Mouse (Mus musculus) neural tube, embryonic 11.5 days (tissue): ENCODE data around the gene Gm28845. TPM values are rescaled to one million over a fixed set of nuclear protein-coding genes. Genes with fewer than 3 reads are reported as not detected.

Experiments
- ATAC-seq: fragments of 200-750 bp; cut with Nextera tagmentation; 2 replicates; pipeline ENCODE4 v1.8.0; 2017; ENCODE audit warnings: moderate number of reproducible peaks, mild to moderate bottlenecking, moderate TSS enrichment, moderate library complexity; ENCODE audit not compliant: insufficient read depth, low FRiP score, low TSS enrichment
- DNase-seq: peaks from one replicate; pipeline ENCODE4 v3.0.0-alpha.2; 2015; ENCODE audit warnings: low spot score
- H3K27ac ChIP-seq: fragments of 300-500 bp; sonication (generic); 2 replicates; pipeline ENCODE4 v1.5.1; 2014; ENCODE audit warnings: low read depth, mild to moderate bottlenecking, low read length
- H3K27me3 ChIP-seq: fragments of 300-500 bp; sonication (generic); 2 replicates; pipeline ENCODE4 v1.6.1; 2014; ENCODE audit warnings: mild to moderate bottlenecking, low read length, mixed read lengths; ENCODE audit not compliant: control insufficient read depth, insufficient read depth
- H3K36me3 ChIP-seq: fragments of 300-500 bp; sonication (generic); 2 replicates; pipeline ENCODE4 v1.6.1; 2014; ENCODE audit warnings: mild to moderate bottlenecking, low read length, moderate library complexity, mixed read lengths; ENCODE audit not compliant: control insufficient read depth, insufficient read depth
- H3K4me1 ChIP-seq: fragments of 300-500 bp; sonication (generic); 2 replicates; pipeline ENCODE4 v1.6.1; 2014; ENCODE audit warnings: low read length, mixed read lengths; ENCODE audit not compliant: control insufficient read depth, insufficient read depth
- H3K4me2 ChIP-seq: fragments of 300-500 bp; sonication (generic); 2 replicates; pipeline ENCODE4 v1.6.1; 2014; ENCODE audit warnings: low read depth, mild to moderate bottlenecking, moderate library complexity
- H3K4me3 ChIP-seq: fragments of 300-500 bp; sonication (generic); 2 replicates; pipeline ENCODE4 v1.5.1; 2014; ENCODE audit warnings: low read depth, low read length
- H3K9ac ChIP-seq: fragments of 300-500 bp; sonication (generic); 2 replicates; pipeline ENCODE4 v1.6.1; 2014; ENCODE audit warnings: mild to moderate bottlenecking, low read length
- H3K9me3 ChIP-seq: fragments of 300-500 bp; sonication (generic); 2 replicates; pipeline ENCODE4 v1.6.1; 2016; ENCODE audit warnings: low read length; ENCODE audit not compliant: control insufficient read depth
- WGBS: fragments of 180-500 bp; shearing (Covaris S2); extraction: QIAGEN DNeasy Blood & Tissue Kit; methylation state at CpG from one replicate; pipeline ENCODE4 v1.1.7; 2014; 5-methylcytosine and 5-hydroxymethylcytosine counted together
- polyA plus RNA-seq: library from polyadenylated mRNA; unstranded; fragments of >200 nt; fragmentation: Nextera tagmentation; extraction: Ambion mirVana; gene quantifications from 2 replicates; pipeline ENCODE4 v1.2.1, GENCODE M21; 2014

Gm28845 gene
- polyA plus RNA-seq, 1 experiment from 2014 or later = not detected

GRCm38 (mm10) chr1:65112807-65113196 lies 6.6 kb downstream of the Gm28845 start:
- Histone ChIP-seq H3K9me3 (no peaks in the 10 kb centered on the region), H3K4me2 (peak overlapping the region; percentile 15; the same call in 1 of the 2 replicates), H3K4me1 (no peaks in the 10 kb centered on the region), H3K36me3 (no peaks in the 10 kb centered on the region), H3K27me3 (no peaks in the 10 kb centered on the region), H3K9ac (no peak overlapping the region), H3K4me3 (no peak overlapping the region), H3K27ac (no peak overlapping the region)
- ATAC-seq (no peak), DNase-seq (no peak)
- 63% methylated on average over 14 of the region's 14 CpGs for WGBS

GRCm38 (mm10) chr1:65112031-65112806 lies 7.1 kb downstream of the Gm28845 start:
- peak overlapping the region; percentile 15; the same call in 1 of the 2 replicates for H3K4me2 ChIP-seq
- 16% methylated on average over 8 of the region's 8 CpGs for WGBS
- no peaks in the 10 kb centered on the region for H3K27me3 ChIP-seq
- H3K4me1 ChIP-seq = no peaks in the 10 kb centered on the region
- no peaks in the 10 kb centered on the region for H3K9me3 ChIP-seq
- ATAC-seq (no peak), DNase-seq (peak; percentile 82)
- no peak overlapping the region for H3K9ac ChIP-seq
- no peak overlapping the region for H3K27ac ChIP-seq
- no peak overlapping the region for H3K4me3 ChIP-seq
- H3K36me3 ChIP-seq = no peaks in the 10 kb centered on the region

DNA sequence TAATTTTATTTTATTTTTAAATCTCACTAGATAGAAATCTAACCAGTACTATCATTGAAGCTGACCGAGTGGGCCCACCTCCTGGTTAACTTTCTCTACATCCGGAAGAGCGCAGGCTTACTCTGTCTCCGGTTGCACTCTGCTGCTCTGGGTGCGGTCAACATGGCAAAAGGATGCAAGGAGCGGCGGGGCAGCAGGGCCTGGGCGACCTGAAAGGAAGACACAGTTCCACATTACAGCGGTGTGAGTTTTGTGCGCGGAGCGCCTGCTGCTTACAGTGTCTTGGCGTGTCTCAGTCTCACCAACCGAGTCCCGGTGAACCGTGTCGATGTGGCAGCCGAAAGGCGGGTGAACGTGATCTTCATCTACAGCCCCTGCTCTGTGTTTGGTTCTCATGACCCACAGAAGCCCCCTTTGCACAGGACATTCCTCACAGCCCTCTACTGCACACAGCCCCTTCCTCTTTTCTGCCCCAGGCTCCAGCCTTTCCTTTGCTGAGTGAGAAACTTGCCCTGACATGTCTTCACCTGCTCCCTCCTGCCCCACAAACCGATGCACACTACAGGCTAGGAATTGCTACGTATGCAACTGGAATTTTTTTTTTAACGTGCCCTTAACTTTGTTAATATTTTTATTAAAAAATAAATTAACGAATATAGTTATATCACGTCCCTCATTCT lies 9.5 kb downstream of the Gm28845 start:
- H3K9me3 ChIP-seq = no peaks in the 10 kb centered on the region
- no peak overlapping the region for H3K9ac ChIP-seq
- ATAC-seq (no peak), DNase-seq (peak; percentile 16)
- H3K4me2 ChIP-seq = no peak overlapping the region
- 78% methylated on average over 25 of the region's 25 CpGs for WGBS
- no peak overlapping the region for H3K4me3 ChIP-seq
- H3K4me1 ChIP-seq = no peaks in the 10 kb centered on the region
- H3K27me3 ChIP-seq = no peaks in the 10 kb centered on the region
- no peaks in the 10 kb centered on the region for H3K36me3 ChIP-seq
- no peak overlapping the region for H3K27ac ChIP-seq

- no peaks in the 10 kb centered on the region for H3K36me3 ChIP-seq
- no peaks in the 10 kb centered on the region for H3K4me1 ChIP-seq
- H3K27ac ChIP-seq = no peak overlapping the region
- WGBS = 94% methylated on average over 8 of the region's 8 CpGs
- no peak overlapping the region for H3K4me2 ChIP-seq
- no peaks in the 10 kb centered on the region for H3K9me3 ChIP-seq
- no peak for DNase-seq
- H3K27me3 ChIP-seq = no peaks in the 10 kb centered on the region
- H3K9ac ChIP-seq = no peak overlapping the region
- no peak overlapping the region for H3K4me3 ChIP-seq
- no peak for ATAC-seq
Observed at GRCm38 (mm10) chr1:65109196-65109595, 10.2 kb downstream of the Gm28845 start.

DNA sequence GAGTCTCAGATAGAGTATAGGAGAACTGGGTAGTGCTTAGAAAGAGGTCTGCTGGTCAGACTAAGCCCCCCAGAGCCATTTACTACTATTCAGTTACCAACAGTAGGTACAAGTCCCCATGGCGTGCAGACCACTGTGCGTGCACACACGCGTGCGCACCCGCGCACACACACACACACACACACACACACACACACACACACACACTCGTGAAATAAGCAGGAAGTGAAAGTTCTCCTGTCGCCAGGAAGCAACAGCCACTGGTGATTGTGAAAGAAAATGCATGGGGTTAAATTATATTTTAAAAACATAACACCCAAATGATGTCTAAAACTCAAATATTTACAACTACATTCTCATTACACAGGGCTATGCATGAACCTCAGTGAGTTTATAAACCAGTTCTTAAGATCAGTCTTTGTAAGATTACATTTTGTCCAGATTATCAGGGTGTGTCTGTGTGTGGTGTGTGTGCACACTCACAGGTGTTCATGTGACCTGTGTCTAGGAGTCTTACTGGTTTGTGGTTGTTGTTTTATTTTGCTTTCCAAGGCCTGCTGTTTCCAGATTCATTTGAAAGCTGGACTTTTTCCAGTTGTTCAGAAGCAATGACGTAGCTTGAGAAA lies 11.6 kb downstream of the Gm28845 start:
- 87% methylated on average over 10 of the region's 10 CpGs for WGBS
- H3K4me1 ChIP-seq = no peaks in the 10 kb centered on the region
- H3K27me3 ChIP-seq = no peaks in the 10 kb centered on the region
- H3K9ac ChIP-seq = no peak overlapping the region
- H3K4me2 ChIP-seq = no peak overlapping the region
- H3K4me3 ChIP-seq = no peak overlapping the region
- DNase-seq (no peak), ATAC-seq (no peak)
- no peak overlapping the region for H3K27ac ChIP-seq
- no peaks in the 10 kb centered on the region for H3K9me3 ChIP-seq
- H3K36me3 ChIP-seq = no peaks in the 10 kb centered on the region

GRCm38 (mm10) chr1:65103273-65103672 lies 16.1 kb downstream of the Gm28845 start, which contains the start of gene Cryga:
Gene Cryga, minus strand, starts transcription at chr1:65103373.
- Histone ChIP-seq H3K4me1 (no peaks in the 10 kb centered on the region), H3K27ac (no peak within 1 kb of the TSS), H3K4me3 (no peak within 1 kb of the TSS), H3K9me3 (no peaks in the 10 kb centered on the region), H3K4me2 (no peak within 1 kb of the TSS), H3K36me3 (no peaks in the 10 kb centered on the region), H3K9ac (no peak within 1 kb of the TSS), H3K27me3 (no peaks in the 10 kb centered on the region)
- WGBS = 93% methylated on average over 11 of the region's 11 CpGs
- ATAC-seq (no peak), DNase-seq (no peak)

GRCm38 (mm10) chr1:65096953-65097352 lies 22.4 kb downstream of the Gm28845 start:
- Histone ChIP-seq H3K4me2 (no peak overlapping the region), H3K9me3 (no peaks in the 10 kb centered on the region), H3K27ac (no peak overlapping the region), H3K4me3 (no peak overlapping the region), H3K27me3 (no peaks in the 10 kb centered on the region), H3K9ac (no peak overlapping the region), H3K4me1 (no peaks in the 10 kb centered on the region), H3K36me3 (no peaks in the 10 kb centered on the region)
- 81% methylated on average over 3 of the region's 3 CpGs for WGBS
- ATAC-seq = no peak
- DNase-seq = no peak

GRCm38 (mm10) chr1:65091566-65091965 lies 27.8 kb downstream of the Gm28845 start:
- ATAC-seq (no peak), DNase-seq (no peak)
- H3K27me3 ChIP-seq = no peaks in the 10 kb centered on the region
- H3K4me1 ChIP-seq = no peaks in the 10 kb centered on the region
- no peaks in the 10 kb centered on the region for H3K36me3 ChIP-seq
- H3K4me3 ChIP-seq = no peak overlapping the region
- H3K9me3 ChIP-seq = no peaks in the 10 kb centered on the region
- no peak overlapping the region for H3K27ac ChIP-seq
- 93% methylated on average over 3 of the region's 3 CpGs for WGBS
- H3K9ac ChIP-seq = no peak overlapping the region
- no peak overlapping the region for H3K4me2 ChIP-seq
